Mouse (Mus musculus) leukemia stem cell, adult 10-12 weeks (primary cell): Measurements from ENCODE around the gene Wnt1. TPM values are rescaled to one million over a fixed set of nuclear protein-coding genes. Genes with fewer than 3 reads are reported as not detected.

Experiments
- polyA plus RNA-seq: library from polyadenylated mRNA; stranded (reverse); fragments of >175 nt; gene quantifications from 2 replicates; pipeline ENCODE4 v1.2.3, GENCODE M21; 2012; ENCODE audit warnings: low replicate concordance

Gene Wnt1
- polyA plus RNA-seq, result 0.28 TPM in 1 of 2 replicates, not detected in the other

GRCm38 (mm10) chr15:98789661-98790535 lies at the start of gene Wnt1:
TSS of gene Wnt1 (plus strand) at chr15:98789857.

GRCm38 (mm10) chr15:98762670-98763529 lies 26.8 kb upstream of the Wnt1 start, which contains the start of gene Arf3:
TSS of gene Arf3 (minus strand) at chr15:98763214.

GRCm38 (mm10) chr15:98777762-98778161 lies 11.9 kb upstream of the Wnt1 start, which contains the start of gene Wnt10b:
TSS of gene Wnt10b (minus strand) at chr15:98778150.

GRCm38 (mm10) chr15:98809390-98809789 lies 19.7 kb downstream of the Wnt1 start, which contains the start of gene Ddn:
TSS of gene Ddn (minus strand) at chr15:98809490.

GRCm38 (mm10) chr15:98830736-98831683 lies 41.4 kb downstream of the Wnt1 start, which contains the start of gene Prkag1:
TSS of gene Prkag1 (minus strand) at chr15:98831521.

Other genes starting within 250 kb of the Wnt1 start
- gene Ccnt1, start 218.9 kb upstream of the Wnt1 start, polyA plus RNA-seq, result 3.5 and 6.5 TPM in 2 replicates
- not detected in 2 replicates for gene 4930415O20Rik, start 218.9 kb upstream of the Wnt1 start, polyA plus RNA-seq
- gene Adcy6, start 179.8 kb upstream of the Wnt1 start, polyA plus RNA-seq, result 28.3 and 35.6 TPM in 2 replicates
- gene Cacnb3, start 159.0 kb upstream of the Wnt1 start, polyA plus RNA-seq, result 2.2 and 5.7 TPM in 2 replicates
- 83.8 and 103 TPM in 2 replicates for gene Ddx23, start 127.0 kb upstream of the Wnt1 start, polyA plus RNA-seq
- gene Rnd1, start 112.4 kb upstream of the Wnt1 start, polyA plus RNA-seq, result 0.23 and 0.60 TPM in 2 replicates
- gene Ccdc65, start 81.7 kb upstream of the Wnt1 start, polyA plus RNA-seq, result not detected in 2 replicates
- 2.6 and 5.6 TPM in 2 replicates for gene Fkbp11, start 61.7 kb upstream of the Wnt1 start, polyA plus RNA-seq
- 11.6 and 18.3 TPM in 2 replicates for gene Arf3, start 26.6 kb upstream of the Wnt1 start, polyA plus RNA-seq
- 0.13 TPM in 1 of 2 replicates, not detected in the other for gene Wnt10b, start 11.7 kb upstream of the Wnt1 start, polyA plus RNA-seq
- gene Ddn, start 19.6 kb downstream of the Wnt1 start, polyA plus RNA-seq, result 0.32 and 0.66 TPM in 2 replicates
- 245 and 251 TPM in 2 replicates for gene Prkag1, start 41.7 kb downstream of the Wnt1 start, polyA plus RNA-seq
- 81.7 and 92.9 TPM in 2 replicates for gene Kmt2d, start 81.3 kb downstream of the Wnt1 start, polyA plus RNA-seq
- 0.84 and 3.0 TPM in 2 replicates for gene Rhebl1, start 104.7 kb downstream of the Wnt1 start, polyA plus RNA-seq
- gene Dhh, start 108.7 kb downstream of the Wnt1 start, polyA plus RNA-seq, result 0.13 TPM in 1 of 2 replicates, not detected in the other
- 15.3 and 15.8 TPM in 2 replicates for gene Lmbr1l, start 128.4 kb downstream of the Wnt1 start, polyA plus RNA-seq
- gene Tuba1b, start 144.7 kb downstream of the Wnt1 start, polyA plus RNA-seq, result 329 and 729 TPM in 2 replicates
- 8.6 and 196 TPM in 2 replicates for gene Gm49450, start 163.7 kb downstream of the Wnt1 start, polyA plus RNA-seq
- gene Tuba1a, start 163.8 kb downstream of the Wnt1 start, polyA plus RNA-seq, result 4.0 and 6.3 TPM in 2 replicates
- 21.6 and 198 TPM in 2 replicates for gene Tuba1c, start 240.0 kb downstream of the Wnt1 start, polyA plus RNA-seq